Mouse (Mus musculus) retina, adult 2 months (tissue): ENCODE results near the gene Tcl1b5.
"Not testable (repeated sequence)": the region's sequence is repeated elsewhere in the genome, so short reads cannot be mapped to it uniquely, and the experiment has no call there.

Experiments used
- DNase-seq: peaks from one replicate; pipeline ENCODE4 v3.0.0-alpha.2; 2012; ENCODE audit warnings: low read depth, low spot score

The Tcl1b5 gene

GRCm38 (mm10) chr12:105176044-105176443, at the start of gene Tcl1b5:
Gene Tcl1b5 (plus strand): TSS chr12:105176344.
- DNase-seq: not testable (repeated sequence)

- DNase-seq: no peak
Observed at GRCm38 (mm10) chr12:105126516-105126915, 49.6 kb upstream of the Tcl1b5 start.

GRCm38 (mm10) chr12:105127607-105128006, 48.5 kb upstream of the Tcl1b5 start:
- no peak for DNase-seq

- DNase-seq: not testable (repeated sequence)
Observed at GRCm38 (mm10) chr12:105129494-105130205, 46.5 kb upstream of the Tcl1b5 start.

GRCm38 (mm10) chr12:105134167-105134566, 42.0 kb upstream of the Tcl1b5 start:
- DNase-seq: not testable (repeated sequence)

GRCm38 (mm10) chr12:105134826-105135225, 41.3 kb upstream of the Tcl1b5 start:
- DNase-seq: not testable (repeated sequence)

GRCm38 (mm10) chr12:105137729-105138128, 38.4 kb upstream of the Tcl1b5 start:
- DNase-seq: not testable (repeated sequence)

GRCm38 (mm10) chr12:105143096-105143495, 33.0 kb upstream of the Tcl1b5 start:
- DNase-seq: no peak

- not testable (repeated sequence) for DNase-seq
Observed at GRCm38 (mm10) chr12:105144928-105145327, 31.2 kb upstream of the Tcl1b5 start.

- DNase-seq: no peak
Observed at GRCm38 (mm10) chr12:105145714-105146113, 30.4 kb upstream of the Tcl1b5 start, which contains the start of gene Tcl1b2. Gene Tcl1b2 (plus strand): TSS chr12:105146014.

GRCm38 (mm10) chr12:105155286-105155685, 20.9 kb upstream of the Tcl1b5 start:
- not testable (repeated sequence) for DNase-seq

- DNase-seq: no peak
Observed at GRCm38 (mm10) chr12:105158842-105159241, 17.3 kb upstream of the Tcl1b5 start.

- no peak for DNase-seq
Observed at GRCm38 (mm10) chr12:105159390-105159789, 16.8 kb upstream of the Tcl1b5 start, which contains the start of gene Tcl1b1. Gene Tcl1b1 (plus strand): TSS chr12:105159690.

- DNase-seq: no peak
Observed at GRCm38 (mm10) chr12:105166734-105167133, 9.4 kb upstream of the Tcl1b5 start.

GRCm38 (mm10) chr12:105173366-105173765, 2.8 kb upstream of the Tcl1b5 start:
- no peak for DNase-seq

- DNase-seq: not testable (repeated sequence)
Observed at GRCm38 (mm10) chr12:105174318-105174717, 1.8 kb upstream of the Tcl1b5 start.

- not testable (repeated sequence) for DNase-seq
Observed at GRCm38 (mm10) chr12:105181040-105181644, 5.0 kb downstream of the Tcl1b5 start.

- not testable (repeated sequence) for DNase-seq
Observed at GRCm38 (mm10) chr12:105188980-105189379, 12.8 kb downstream of the Tcl1b5 start.

- not testable (repeated sequence) for DNase-seq
Observed at GRCm38 (mm10) chr12:105190743-105191142, 14.6 kb downstream of the Tcl1b5 start, which contains the start of gene Tcl1b3. Gene Tcl1b3 (plus strand): TSS chr12:105191043.

GRCm38 (mm10) chr12:105199684-105200497, 23.7 kb downstream of the Tcl1b5 start:
- not testable (repeated sequence) for DNase-seq

GRCm38 (mm10) chr12:105201657-105202056, 25.5 kb downstream of the Tcl1b5 start, which contains the start of gene Tcl1b4:
Gene Tcl1b4 (plus strand): TSS chr12:105201957.
- DNase-seq: not testable (repeated sequence)

GRCm38 (mm10) chr12:105207071-105207470, 30.9 kb downstream of the Tcl1b5 start:
- DNase-seq: no peak
